11 mouse cellular contexts compared by ENCODE assay signal in genomic region chr6:90773811-90774233, GRCm38 (mm10).
DNase-seq lines count a peak whose midpoint lies in the region; ATAC-seq and TF ChIP-seq lines count a peak whose summit lies in the region.
"Had no signal": no experiment of that assay in that cellular context is flagged by ENCODE, and none has a peak within 500 bp of the region (broad histone marks: within the 10 kb centered on the region; RNA-seq: fewer than 3 reads in every experiment).

No protein-coding gene starts in this region.

- DNase-seq in heart, adult 18-20 months, result peak; percentile 26 to 37
- DNase-seq in heart, embryonic 10.5 days (ENCODE audit: low spot score), result no peak
- DNase-seq in midbrain, embryonic 10.5 days (ENCODE audit: low spot score), result no peak
- peak; percentile 77 to 82 for DNase-seq in cerebellum, postnatal 25 days
- peak; percentile 72 for DNase-seq in hindbrain, postnatal 0 days (ENCODE audit: low spot score)
- no peak for DNase-seq in right cerebral cortex, postnatal 14 days
- DNase-seq in embryonic facial prominence, embryonic 10.5 days (ENCODE audit: low spot score), result no peak
- DNase-seq: kidney, postnatal 14 days; lung, adult 2 months had no signal

- no peak overlapping the region for H3K27ac ChIP-seq in heart, embryonic 10.5 days
- H3K27ac ChIP-seq in midbrain, embryonic 16.5 days (ENCODE audit: low read length), result 0 out of 2 replicates have a peak overlapping the region, but pooled peaks have one; percentile 7
- H3K27ac ChIP-seq in midbrain, embryonic 10.5 days (replicated peaks), result no peak overlapping the region; the same call in 1 of the 2 replicates
- peak overlapping the region; percentile 8; the same call in 1 of the 2 replicates for H3K27ac ChIP-seq in hindbrain, postnatal 0 days
- H3K27ac ChIP-seq in embryonic facial prominence, embryonic 10.5 days (replicated peaks), result no peak overlapping the region
- H3K27ac ChIP-seq: stomach, postnatal 0 days had no signal

- H3K4me1 ChIP-seq in heart, embryonic 10.5 days, result peaks cover 24% of the 10 kb centered on the region
- H3K4me1 ChIP-seq in midbrain, embryonic 16.5 days (ENCODE audit: control insufficient read depth, insufficient read depth, low read length), result peaks cover 7% of the 10 kb centered on the region; the same call in 1 of the 2 replicates
- peaks cover 4% of the 10 kb centered on the region; the same call in 1 of the 2 replicates for H3K4me1 ChIP-seq in midbrain, embryonic 10.5 days
- 0 out of 2 replicates have a peak, but pooled peaks cover 2% of the 10 kb centered on the region for H3K4me1 ChIP-seq in hindbrain, postnatal 0 days (ENCODE audit: insufficient read depth, low read length)
- H3K4me1 ChIP-seq in embryonic facial prominence, embryonic 10.5 days, result peaks cover under 1% of the 10 kb centered on the region

- H3K27me3 ChIP-seq in heart, embryonic 10.5 days (ENCODE audit: insufficient read depth, poor library complexity, severe bottlenecking), result no peaks in the 10 kb centered on the region
- no peaks in the 10 kb centered on the region for H3K27me3 ChIP-seq in midbrain, embryonic 16.5 days (ENCODE audit: control insufficient read depth, insufficient read depth, low read depth, low read length)
- H3K27me3 ChIP-seq in midbrain, embryonic 10.5 days (ENCODE audit: low read depth, poor library complexity, severe bottlenecking), result no peaks in the 10 kb centered on the region
- no peaks in the 10 kb centered on the region for H3K27me3 ChIP-seq in hindbrain, postnatal 0 days (ENCODE audit: insufficient read depth, low read length)
- H3K27me3 ChIP-seq in embryonic facial prominence, embryonic 10.5 days (replicated peaks; ENCODE audit: low read depth, poor library complexity, severe bottlenecking), result no peaks in the 10 kb centered on the region

- no peak overlapping the region for H3K4me3 ChIP-seq in heart, embryonic 10.5 days
- no peak overlapping the region for H3K4me3 ChIP-seq in midbrain, embryonic 16.5 days (ENCODE audit: low read depth, low read length)
- no peak overlapping the region for H3K4me3 ChIP-seq in midbrain, embryonic 10.5 days
- H3K4me3 ChIP-seq in hindbrain, postnatal 0 days (ENCODE audit: low read length), result no peak overlapping the region
- H3K4me3 ChIP-seq in embryonic facial prominence, embryonic 10.5 days, result no peak overlapping the region

- no peak overlapping the region for H3K9ac ChIP-seq in midbrain, embryonic 16.5 days (ENCODE audit: low read depth, low read length)
- H3K9ac ChIP-seq in hindbrain, postnatal 0 days (replicated peaks; ENCODE audit: low read length), result no peak overlapping the region

- H3K36me3 ChIP-seq in heart, embryonic 10.5 days, result no peaks in the 10 kb centered on the region
- H3K36me3 ChIP-seq in midbrain, embryonic 16.5 days (ENCODE audit: control insufficient read depth, insufficient read depth, low read length), result no peaks in the 10 kb centered on the region
- peaks cover 45% of the 10 kb centered on the region for H3K36me3 ChIP-seq in midbrain, embryonic 10.5 days
- no peaks in the 10 kb centered on the region for H3K36me3 ChIP-seq in hindbrain, postnatal 0 days (ENCODE audit: insufficient read depth, low read length)
- H3K36me3 ChIP-seq in embryonic facial prominence, embryonic 10.5 days (replicated peaks), result peaks cover 6% of the 10 kb centered on the region; the same call in 1 of the 2 replicates

- no peak; the same call in 1 of the 2 replicates for ATAC-seq in midbrain, embryonic 16.5 days
- ATAC-seq in hindbrain, postnatal 0 days, result peak; percentile 79

- no peak for TF ChIP-seq CTCF in hindbrain, postnatal 0 days (IDR thresholded peaks at IDR 0.05; ENCODE audit: low read depth)

- no peaks in the 10 kb centered on the region for H3K9me3 ChIP-seq in heart, embryonic 10.5 days
- no peaks in the 10 kb centered on the region for H3K9me3 ChIP-seq in midbrain, embryonic 16.5 days (replicated peaks; ENCODE audit: control insufficient read depth, low read length, poor library complexity, severe bottlenecking)
- no peaks in the 10 kb centered on the region for H3K9me3 ChIP-seq in midbrain, embryonic 10.5 days (replicated peaks)
- no peaks in the 10 kb centered on the region for H3K9me3 ChIP-seq in hindbrain, postnatal 0 days (ENCODE audit: low read length)
- no peaks in the 10 kb centered on the region for H3K9me3 ChIP-seq in embryonic facial prominence, embryonic 10.5 days

- H3K4me2 ChIP-seq in midbrain, embryonic 16.5 days (ENCODE audit: low read length), result no peak overlapping the region
- no peak overlapping the region for H3K4me2 ChIP-seq in hindbrain, postnatal 0 days (ENCODE audit: low read depth, low read length)

Comparison
In these comparisons a context has a peak if more than half of its experiments do, and no peak if none do; other contexts are left out.
1. DNase-seq: peak in heart, adult 18-20 months (2 of 2), cerebellum, postnatal 25 days (2 of 2) and hindbrain, postnatal 0 days (single experiment); none in heart, embryonic 10.5 days (single experiment), midbrain, embryonic 10.5 days (single experiment), right cerebral cortex, postnatal 14 days (single experiment) and embryonic facial prominence, embryonic 10.5 days (single experiment).
2. H3K27ac ChIP-seq: peak in midbrain, embryonic 16.5 days (single experiment) and hindbrain, postnatal 0 days (single experiment); none in heart, embryonic 10.5 days (single experiment), midbrain, embryonic 10.5 days (single experiment) and embryonic facial prominence, embryonic 10.5 days (single experiment).